Mouse (Mus musculus): ENCODE results near the gene Dennd2a.

DNA sequence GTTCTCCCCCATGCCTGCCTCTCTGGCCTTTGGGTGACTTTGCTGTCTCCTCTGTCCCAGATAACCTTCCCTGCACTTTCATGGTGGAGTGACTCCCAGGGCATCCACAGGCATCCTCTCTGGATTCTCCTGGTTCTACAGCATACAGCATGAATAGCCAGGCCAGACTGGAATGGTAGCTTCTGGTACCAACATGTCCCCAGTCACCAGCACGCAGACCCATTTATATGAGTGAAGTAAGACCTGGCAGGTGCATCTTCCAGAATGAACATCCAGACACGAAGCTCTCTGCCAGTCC lies 2.1 kb downstream of the Dennd2a start:
- TF ChIP-seq CTCF (IDR thresholded peaks at IDR 0.05; ENCODE audit: insufficient read depth, low read depth, low read length): no peak
- no peak for TF ChIP-seq POLR2A (IDR thresholded peaks at IDR 0.05; ENCODE audit: insufficient read depth, low read depth, low read length)
